Mouse (Mus musculus) naive thymus-derived CD4-positive, alpha-beta T cell, adult 5 months (primary cell): ENCODE results near the gene Gm3072. TPM values are rescaled to one million over a fixed set of nuclear protein-coding genes. Genes with fewer than 3 reads are reported as not detected.

ENCODE experiments used
- polyA plus RNA-seq: library from polyadenylated mRNA; unstranded; fragments of 100-300 nt; shearing (Covaris generic); gene quantifications from one replicate; pipeline ENCODE4 v1.2.1, GENCODE M21; 2017

The Gm3072 gene
- polyA plus RNA-seq: not detected

DNA sequence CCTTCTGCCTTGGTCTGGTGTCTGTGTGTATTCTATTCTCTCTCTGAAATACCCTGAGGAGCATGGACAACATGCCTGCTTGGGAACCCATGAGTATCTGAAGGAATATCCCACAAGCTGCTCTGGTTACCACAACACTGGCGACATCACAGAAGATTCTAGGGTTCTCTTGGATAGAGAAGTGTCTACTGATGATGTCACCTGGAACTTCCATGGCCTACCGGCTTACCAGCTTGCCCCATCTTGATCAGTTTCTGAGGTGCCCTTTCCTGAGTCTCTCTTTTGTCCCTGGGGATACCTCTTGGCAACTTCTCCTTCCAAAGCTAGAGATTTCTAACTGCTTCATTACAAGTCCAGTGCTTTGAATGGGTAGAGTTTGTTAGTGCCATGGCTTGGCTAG is at the start of gene Gm3072:
Gm3072 (minus strand) TSS at position 101 of the 400 bp plus-strand sequence.

DNA sequence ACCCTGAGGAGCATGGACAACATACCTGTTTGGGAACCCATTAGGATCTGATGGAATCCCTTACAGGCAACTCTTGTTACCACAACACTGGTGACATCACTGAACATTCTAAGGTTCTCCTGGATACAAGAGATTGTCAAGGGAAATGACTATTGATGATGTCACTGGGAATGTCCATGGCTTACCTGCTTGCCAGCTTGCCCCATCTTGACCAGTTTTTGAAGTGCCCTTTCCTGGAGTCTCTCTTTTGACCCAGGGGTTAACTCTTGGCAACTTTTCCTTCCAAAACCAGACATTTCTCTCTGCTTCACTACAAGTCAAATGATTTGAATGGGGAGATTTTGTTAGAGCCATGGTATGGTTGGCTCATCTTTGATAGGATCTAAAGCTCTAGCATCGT is 22.0 kb upstream of the Gm3072 start, which contains the start of gene Gm3676:
Gm3676 (minus strand) TSS at position 101 of the 400 bp plus-strand sequence.

DNA sequence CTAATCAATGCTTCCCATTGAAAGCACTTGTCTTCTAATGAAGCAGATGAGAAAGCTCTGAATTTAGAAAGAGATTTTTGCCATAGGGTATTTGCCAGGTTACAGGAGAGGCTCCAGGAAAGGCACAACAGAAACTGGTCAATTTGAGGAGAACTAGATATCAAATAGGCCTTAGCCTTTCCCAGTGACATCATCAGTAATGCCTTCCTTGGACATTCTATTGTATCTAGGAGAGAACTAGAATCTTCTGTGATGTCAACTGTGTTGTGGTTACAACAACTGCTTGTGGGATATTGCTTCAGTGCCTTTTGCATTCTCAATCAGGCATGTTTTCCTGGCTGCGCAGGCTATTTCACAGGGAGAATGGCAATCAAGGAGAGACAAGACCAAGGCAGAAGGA is 51.5 kb downstream of the Gm3072 start, which contains the start of gene 1700049E17Rik2:
1700049E17Rik2 (plus strand) TSS at position 301 of the 400 bp plus-strand sequence.

Other genes with a start within 250 kb of the Gm3072 start
- not detected for gene Gm7945, start 238.2 kb downstream of the Gm3072 start, polyA plus RNA-seq
- not detected for gene Gm6482, start 216.3 kb downstream of the Gm3072 start, polyA plus RNA-seq
- not detected for gene Gm7954, start 171.1 kb downstream of the Gm3072 start, polyA plus RNA-seq
- gene Gm3486, start 135.1 kb downstream of the Gm3072 start, polyA plus RNA-seq: not detected
- not detected for gene Gm7970, start 69.0 kb downstream of the Gm3072 start, polyA plus RNA-seq
- not detected for gene 1700049E17Rik2, start 51.4 kb downstream of the Gm3072 start, polyA plus RNA-seq
- gene Gm3676, start 21.9 kb upstream of the Gm3072 start, polyA plus RNA-seq: not detected
- not detected for gene Gm8068, start 77.3 kb upstream of the Gm3072 start, polyA plus RNA-seq
- gene Gm7929, start 126.0 kb upstream of the Gm3072 start, polyA plus RNA-seq: not detected
- gene Gm47189, start 147.8 kb upstream of the Gm3072 start, polyA plus RNA-seq: not detected